Mouse (Mus musculus): ENCODE measurements around the gene Krt24.

GRCm38 (mm10) chr11:99276786-99277185, 8.3 kb downstream of the Krt24 start:
- TF ChIP-seq CTCF (IDR thresholded peaks at IDR 0.05; ENCODE audit: borderline replicate concordance, insufficient read depth, low read length) = no peak
- TF ChIP-seq POLR2A (IDR thresholded peaks at IDR 0.05; ENCODE audit: low read depth, low read length) = no peak
